Mouse (Mus musculus) embryonic stem cell, embryonic (primary cell): Measurements from ENCODE around the gene Arhgef15.

Source experiments
- CTCF ChIA-PET, 4 experiments: fragments of 300-600 bp in 2 of 4; fragments of 350-600 bp in 2 of 4; sonication (Branson Sonifier 250); formaldehyde crosslinking; loops; one replicate each; lab custom pipeline; 2022; ENCODE audit warnings: inconsistent platforms in 2 of 4; lab: Charles Lee
- POLR2A ChIA-PET, 4 experiments: fragments of 300-600 bp in 2 of 4; fragments of 350-600 bp in 2 of 4; sonication (Branson Sonifier 250); formaldehyde crosslinking; loops; one replicate each; lab custom pipeline; 2022; ENCODE audit warnings: antibody characterized with exemption in 4 of 4, inconsistent platforms in 1 of 4; lab: Charles Lee

Arhgef15 gene

DNA sequence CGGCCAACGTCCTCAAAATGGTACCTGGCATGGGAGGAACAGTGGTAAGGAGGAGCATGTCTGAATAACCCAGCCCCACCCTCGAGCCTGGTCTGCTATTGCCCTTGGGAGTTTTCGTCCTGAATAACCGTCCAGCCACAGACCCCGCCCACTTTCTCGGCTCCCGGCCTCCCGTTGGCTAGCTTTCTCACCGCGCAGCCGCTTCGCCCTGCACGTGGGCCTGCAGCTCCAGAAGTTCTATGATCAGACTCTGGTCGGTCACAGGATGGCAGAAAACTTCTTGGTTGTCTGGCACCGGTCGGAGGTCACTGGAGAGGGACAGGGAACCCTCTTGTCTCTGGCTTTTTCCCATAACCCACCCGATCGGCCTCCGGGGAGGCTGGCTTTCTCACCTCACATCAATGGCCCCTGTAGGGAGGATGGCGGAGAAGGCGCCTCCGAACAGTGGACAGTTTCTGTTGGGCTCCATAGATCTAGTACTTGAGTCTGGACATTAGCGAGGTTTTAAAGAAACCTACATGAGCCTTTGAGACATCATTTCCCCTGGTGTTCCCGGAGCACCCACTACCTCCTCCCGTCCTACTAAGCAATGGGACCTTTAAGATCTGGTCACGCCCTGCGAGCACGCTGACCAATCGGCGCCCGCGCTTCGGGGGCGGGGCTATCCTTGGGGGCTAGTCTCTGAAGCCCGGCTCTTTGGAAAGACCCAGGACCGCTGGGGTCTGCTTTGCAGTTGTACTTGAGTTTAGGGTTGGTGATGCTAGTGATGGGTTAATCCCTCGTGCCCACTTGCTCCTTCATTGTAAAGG is 16.2 kb upstream of the Arhgef15 start:
- ChIA-PET CTCF (interaction anchor here in 2 of 4 experiments (0.5 to 1.7 kb wide), 6 partner anchors 9 to 176 kb away, joined by 3 to 6 read pairs (median 4); no protein-coding TSS in a partner anchor), POLR2A (interaction anchor here (0.6 to 3.0 kb wide), 33 partner anchors 9 to 282 kb away, joined by 3 to 22 read pairs (median 3); partner anchors contain the start of genes Arhgef15 (in 1 of the 4), Borcs6 (in 1 of the 4) and Myh10 (in 1 of the 4))

- POLR2A ChIA-PET, result interaction anchor here in 2 of 4 experiments (0.6 to 2.5 kb wide), 5 partner anchors 10 to 141 kb away, joined by 3 to 13 read pairs (median 3); no protein-coding TSS in a partner anchor
- CTCF ChIA-PET, result interaction anchor here in 1 of 4 experiments (1.1 to 1.8 kb wide), 2 partner anchors 12 to 67 kb away, joined by 3 to 5 read pairs; no protein-coding TSS in a partner anchor
These were observed 13.0 kb upstream of the Arhgef15 start for GRCm38 (mm10) chr11:68970232-68970631.

GRCm38 (mm10) chr11:68968752-68969151 is 11.5 kb upstream of the Arhgef15 start:
- CTCF ChIA-PET, result interaction anchor here in 3 of 4 experiments (1.1 to 2.8 kb wide), 8 partner anchors 10 to 185 kb away, joined by 3 to 24 read pairs (median 6); no protein-coding TSS in a partner anchor
- POLR2A ChIA-PET, result interaction anchor here in 3 of 4 experiments (0.5 to 3.4 kb wide), 22 partner anchors 11 to 577 kb away, joined by 3 to 49 read pairs (median 7); partner anchors contain the start of genes Arhgef15 (in 2 of the 3) and Per1 (in 1 of the 3)

GRCm38 (mm10) chr11:68967337-68968282 is 10.3 kb upstream of the Arhgef15 start, which contains the start of gene Slc25a35:
Gene Slc25a35, plus strand, starts transcription at chr11:68968131.
- CTCF ChIA-PET, result interaction anchor here (0.5 to 2.8 kb wide), 34 partner anchors 10 to 468 kb away, joined by 3 to 24 read pairs (median 4); partner anchors contain the start of genes Alox8 (in 1 of the 4), Arhgef15 (in 1 of the 4), Borcs6 (in 1 of the 4) and Per1 (in 1 of the 4)
- POLR2A ChIA-PET, result interaction anchor here (0.6 to 3.4 kb wide), 58 partner anchors 8 to 356 kb away, joined by 3 to 49 read pairs (median 4); partner anchors contain the start of genes Arhgef15 (in 3 of the 4), Borcs6 (in 1 of the 4), Cntrob (in 1 of the 4) and Myh10 (in 1 of the 4)

GRCm38 (mm10) chr11:68966554-68966953 is 9.3 kb upstream of the Arhgef15 start:
- POLR2A ChIA-PET, result interaction anchor here (0.6 to 3.4 kb wide), 16 partner anchors 10 to 94 kb away, joined by 3 to 49 read pairs (median 9); partner anchors contain the start of genes Arhgef15 (in 1 of the 4) and Borcs6 (in 1 of the 4)
- CTCF ChIA-PET, result interaction anchor here (0.5 to 2.8 kb wide), 13 partner anchors 9 to 149 kb away, joined by 3 to 24 read pairs (median 7); partner anchors contain the start of genes Arhgef15 (in 1 of the 4), Borcs6 (in 1 of the 4) and Per1 (in 1 of the 4)

GRCm38 (mm10) chr11:68965845-68966244 is 8.6 kb upstream of the Arhgef15 start:
- ChIA-PET POLR2A (interaction anchor here in 1 of 4 experiments (1.1 to 3.4 kb wide), 4 partner anchors 15 to 62 kb away, joined by 3 to 49 read pairs (median 7); no protein-coding TSS in a partner anchor), CTCF (interaction anchor here (0.6 to 2.8 kb wide), 6 partner anchors 9 to 478 kb away, joined by 3 to 24 read pairs (median 6); partner anchors contain the start of gene Rangrf (in 1 of the 4))

- CTCF ChIA-PET, result interaction anchor here in 3 of 4 experiments (0.6 to 2.2 kb wide), 4 partner anchors 9 to 477 kb away, joined by 3 to 7 read pairs (median 4); partner anchors contain the start of gene Rangrf (in 1 of the 3)
These were observed 7.8 kb upstream of the Arhgef15 start for GRCm38 (mm10) chr11:68965050-68965449.

DNA sequence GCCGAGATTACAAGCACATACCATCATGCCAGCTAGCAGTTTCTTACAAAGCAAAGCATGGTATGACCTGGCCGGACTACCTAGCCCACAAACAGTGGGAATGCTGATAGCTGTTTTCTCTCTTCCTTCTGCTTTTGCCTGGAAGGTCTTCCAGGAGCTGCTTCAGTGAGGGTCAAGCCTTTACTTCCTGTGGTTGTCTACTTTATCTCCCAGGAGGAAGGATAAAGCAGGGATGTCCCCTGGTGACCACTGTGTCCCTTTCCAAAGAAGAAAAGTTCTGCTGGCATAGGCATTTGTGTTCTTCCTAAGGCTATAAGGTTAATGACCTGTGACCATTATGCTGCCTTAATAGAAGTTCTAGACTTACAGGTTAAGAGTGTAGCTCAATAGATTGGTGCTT is 6.1 kb upstream of the Arhgef15 start:
- POLR2A ChIA-PET, result interaction anchor here in 3 of 4 experiments (0.8 to 4.8 kb wide), 22 partner anchors 9 to 272 kb away, joined by 3 to 33 read pairs (median 5); partner anchors contain the start of gene Myh10 (in 1 of the 3)
- CTCF ChIA-PET, result interaction anchor here in 1 of 4 experiments (1.1 to 1.9 kb wide), 4 partner anchors 16 to 65 kb away, joined by 3 to 5 read pairs (median 3); no protein-coding TSS in a partner anchor

More at GRCm38 (mm10) chr11:68965050-68965449, 7.8 kb upstream of the Arhgef15 start:
- POLR2A ChIA-PET, result interaction anchor here in 2 of 4 experiments (1.1 to 4.8 kb wide), 9 partner anchors 11 to 615 kb away, joined by 3 to 33 read pairs (median 4); partner anchors contain the start of genes Myh10 (in 1 of the 2), Trp53 (in 1 of the 2) and Wrap53 (in 1 of the 2)

DNA sequence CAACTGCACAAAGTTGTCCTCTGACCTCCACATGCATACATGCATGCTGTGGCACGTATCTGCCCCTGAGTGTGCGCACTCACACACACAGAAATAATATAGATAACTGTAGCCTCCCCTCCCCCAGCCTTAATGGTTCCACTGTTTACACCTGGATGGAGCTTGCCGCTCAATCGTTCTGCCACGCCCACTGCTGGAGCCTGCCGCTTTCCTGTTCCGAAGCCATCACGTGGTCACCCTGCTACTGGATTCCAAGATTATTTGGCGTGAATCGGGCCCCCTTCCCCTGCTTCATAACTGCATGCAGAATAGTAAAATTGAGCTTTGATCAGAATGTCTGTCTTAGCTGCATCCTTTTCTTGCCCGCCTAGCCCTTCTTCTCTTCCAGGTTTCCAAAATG is 4.9 kb upstream of the Arhgef15 start:
- ChIA-PET CTCF (interaction anchor here in 1 of 4 experiments (0.6 kb wide), 1 partner anchor 102 kb away, joined by 4 read pairs; no protein-coding TSS in a partner anchor), POLR2A (interaction anchor here in 3 of 4 experiments (0.6 to 4.8 kb wide), 20 partner anchors 9 to 454 kb away, joined by 3 to 33 read pairs (median 4); partner anchors contain the start of gene Myh10 (in 2 of the 3))

DNA sequence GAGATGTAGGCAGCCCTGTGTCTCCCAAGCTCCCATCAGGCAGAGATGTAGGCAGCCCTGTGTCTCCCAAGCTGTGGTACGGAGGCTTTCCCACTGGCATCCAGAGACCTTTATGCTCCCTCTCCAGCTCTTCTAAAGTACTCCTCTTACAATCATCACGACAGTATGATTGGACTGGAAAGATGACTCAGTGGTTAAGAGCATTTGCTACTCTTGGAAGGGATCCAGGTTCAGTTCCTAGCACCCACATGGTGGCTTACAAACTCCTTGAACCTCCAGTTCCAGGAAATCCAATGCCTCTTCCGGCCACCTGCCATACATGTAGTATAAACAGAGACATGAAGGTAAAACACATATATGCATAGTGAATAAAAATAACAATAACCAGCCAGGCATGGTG is 4.3 kb upstream of the Arhgef15 start:
- ChIA-PET POLR2A (interaction anchor here in 2 of 4 experiments (0.6 to 4.8 kb wide), 7 partner anchors 14 to 112 kb away, joined by 3 to 33 read pairs (median 6); no protein-coding TSS in a partner anchor), CTCF (no interaction called here)

DNA sequence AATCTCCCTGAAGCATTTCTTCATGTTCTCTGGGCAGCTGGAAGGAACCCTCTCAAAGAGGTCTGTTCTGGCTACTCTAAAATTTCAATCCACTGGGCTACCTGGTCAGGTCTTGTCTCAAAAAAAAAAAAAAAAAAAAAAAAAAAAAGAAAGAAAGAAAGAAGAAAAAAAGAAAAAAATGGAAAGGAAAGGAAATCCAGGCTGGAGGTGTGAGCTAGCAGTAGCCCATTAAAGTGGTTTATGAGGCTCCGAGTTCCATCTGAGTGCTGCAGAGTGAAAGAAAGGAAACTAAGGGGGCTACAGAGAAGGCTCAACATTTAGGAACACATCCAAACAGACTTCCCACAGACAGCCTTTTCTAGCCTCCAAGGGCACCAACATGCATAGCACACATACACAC is 691 bp upstream of the Arhgef15 start:
- ChIA-PET CTCF (interaction anchor here in 3 of 4 experiments (0.8 to 1.2 kb wide), 3 partner anchors 9 to 59 kb away, joined by 3 read pairs; no protein-coding TSS in a partner anchor), POLR2A (interaction anchor here (0.6 to 5.9 kb wide), 16 partner anchors 10 to 75 kb away, joined by 3 to 46 read pairs (median 4); partner anchors contain the start of gene Slc25a35 (in 2 of the 4))

DNA sequence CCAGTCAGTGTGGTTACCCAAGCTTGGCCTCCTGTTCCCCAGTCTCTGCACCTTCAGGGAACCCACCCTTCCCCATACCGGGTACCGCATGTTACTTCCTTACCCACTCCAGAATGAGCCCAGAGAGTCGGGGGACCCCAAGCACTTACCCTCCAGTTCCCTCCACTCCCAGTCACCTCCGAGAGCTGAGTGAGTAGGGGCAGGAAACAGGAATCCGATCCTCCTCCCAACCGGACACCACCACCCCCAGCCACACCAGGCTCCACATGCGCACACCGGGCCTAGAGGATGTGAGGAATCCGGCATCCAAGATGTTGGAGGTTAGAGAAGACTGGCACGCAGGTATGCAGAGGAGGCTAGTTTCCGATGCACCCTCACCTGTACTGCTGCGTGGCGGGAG is 583 bp downstream of the Arhgef15 start:
- POLR2A ChIA-PET, result interaction anchor here (0.7 to 5.9 kb wide), 15 partner anchors 11 to 117 kb away, joined by 3 to 46 read pairs (median 3); partner anchors contain the start of gene Slc25a35 (in 2 of the 4)
- CTCF ChIA-PET, result interaction anchor here in 1 of 4 experiments (1.2 kb wide), 1 partner anchor 58 kb away, joined by 3 read pairs; no protein-coding TSS in a partner anchor

- CTCF ChIA-PET, result no interaction called here
These were observed 1.2 kb downstream of the Arhgef15 start for GRCm38 (mm10) chr11:68956107-68956506.

DNA sequence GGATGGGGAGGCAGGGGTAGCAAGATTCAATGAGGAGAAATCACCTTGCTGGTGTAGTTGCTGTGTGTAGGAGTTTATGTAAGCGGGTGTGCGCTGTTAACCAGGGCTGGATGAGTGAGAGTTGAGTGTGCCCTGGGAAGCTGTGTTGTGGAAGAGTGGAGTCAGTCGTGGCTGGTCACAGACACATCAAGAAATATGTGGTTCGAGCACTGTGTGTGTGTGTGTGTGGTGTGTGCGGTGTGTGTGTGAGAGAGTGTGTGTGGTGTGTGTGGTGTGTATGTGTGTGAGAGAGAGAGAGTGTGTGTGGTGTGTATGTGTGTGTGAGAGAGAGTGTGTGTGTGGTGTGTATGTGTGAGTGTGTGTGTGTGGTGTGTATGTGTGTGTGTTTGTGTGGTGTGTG is 1.8 kb downstream of the Arhgef15 start:
- ChIA-PET CTCF (interaction anchor here in 2 of 4 experiments (0.6 to 0.9 kb wide), 3 partner anchors 45 to 730 kb away, joined by 3 to 5 read pairs (median 3); no protein-coding TSS in a partner anchor), POLR2A (interaction anchor here in 3 of 4 experiments (0.6 to 5.9 kb wide), 12 partner anchors 9 to 466 kb away, joined by 3 to 46 read pairs (median 5); partner anchors contain the start of gene Slc25a35 (in 1 of the 3))

More at GRCm38 (mm10) chr11:68956107-68956506, 1.2 kb downstream of the Arhgef15 start:
- POLR2A ChIA-PET, result interaction anchor here in 3 of 4 experiments (0.8 to 5.9 kb wide), 9 partner anchors 11 to 466 kb away, joined by 3 to 46 read pairs (median 8); partner anchors contain the start of gene Slc25a35 (in 1 of the 3)

GRCm38 (mm10) chr11:68954408-68954807 is 2.9 kb downstream of the Arhgef15 start:
- CTCF ChIA-PET, result interaction anchor here in 2 of 4 experiments (0.5 to 0.9 kb wide), 3 partner anchors 47 to 1046 kb away, joined by 3 to 5 read pairs (median 3); partner anchors contain the start of gene Dvl2 (in 1 of the 2)
- POLR2A ChIA-PET, result interaction anchor here in 3 of 4 experiments (0.6 to 5.9 kb wide), 20 partner anchors 7 to 133 kb away, joined by 3 to 46 read pairs (median 4); partner anchors contain the start of gene Slc25a35 (in 2 of the 3)
